Mouse (Mus musculus) hematopoietic stem cell, adult 5-6 weeks (primary cell): Measurements from ENCODE around the gene Scaper. TPM values are rescaled to one million over a fixed set of nuclear protein-coding genes. Genes with fewer than 3 reads are reported as not detected.

ENCODE experiments used
- ATAC-seq, 2 experiments: fragments of 125-278 bp in 1 of 2; replicated peaks in 1 of 2; 2 replicates each; pipeline ENCODE4 v1.8.0; 2016 to 2017; ENCODE audit warnings: inconsistent platforms in 2 of 2, mild to moderate bottlenecking in 2 of 2, moderate number of reproducible peaks in 2 of 2, low read depth in 1 of 2, moderate TSS enrichment in 1 of 2; ENCODE audit not compliant: low FRiP score in 2 of 2, poor library complexity in 2 of 2, severe bottlenecking in 2 of 2, insufficient read depth in 1 of 2, low TSS enrichment in 1 of 2
- total RNA-seq: library from RNA; stranded (forward); fragments of 172-1452, 232-1000 nt; gene quantifications from 2 replicates; pipeline ENCODE4 v1.2.3, GENCODE M21; 2017

Scaper gene
- total RNA-seq, 1 experiment from 2014 or later = 26.5 TPM

DNA sequence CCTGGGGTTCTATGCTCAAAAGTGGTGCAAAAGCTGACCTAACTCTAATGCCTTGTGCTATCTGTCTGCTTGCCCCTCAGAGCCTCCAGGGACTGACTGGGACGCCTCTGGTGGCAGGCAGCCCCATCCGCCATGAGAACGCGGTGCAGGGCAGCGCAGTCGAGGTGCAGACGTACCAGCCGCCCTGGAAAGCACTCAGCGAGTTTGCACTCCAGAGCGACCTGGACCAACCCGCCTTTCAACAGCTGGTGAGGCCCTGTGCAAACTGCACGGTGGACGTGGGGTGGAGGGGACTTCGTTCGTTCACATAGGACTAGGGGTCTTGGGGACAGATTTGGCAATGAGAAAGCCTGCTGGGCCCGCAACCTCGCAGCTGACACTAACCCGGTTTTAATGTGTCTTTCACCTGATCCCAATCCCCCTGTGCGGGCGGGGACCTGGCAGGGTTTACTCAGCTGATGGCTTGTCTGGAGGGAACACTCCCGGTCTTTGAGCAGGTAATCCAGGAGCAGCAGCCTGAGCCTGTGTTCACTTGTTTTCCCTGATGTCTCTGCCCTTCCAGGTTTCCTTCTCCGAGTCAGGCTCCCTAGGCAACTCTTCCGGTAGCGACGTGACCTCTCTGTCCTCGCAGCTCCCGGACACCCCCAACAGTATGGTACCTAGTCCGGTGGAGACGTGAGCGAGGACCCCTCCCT lies 392.9 kb downstream of the Scaper start:
- no peak for ATAC-seq

DNA sequence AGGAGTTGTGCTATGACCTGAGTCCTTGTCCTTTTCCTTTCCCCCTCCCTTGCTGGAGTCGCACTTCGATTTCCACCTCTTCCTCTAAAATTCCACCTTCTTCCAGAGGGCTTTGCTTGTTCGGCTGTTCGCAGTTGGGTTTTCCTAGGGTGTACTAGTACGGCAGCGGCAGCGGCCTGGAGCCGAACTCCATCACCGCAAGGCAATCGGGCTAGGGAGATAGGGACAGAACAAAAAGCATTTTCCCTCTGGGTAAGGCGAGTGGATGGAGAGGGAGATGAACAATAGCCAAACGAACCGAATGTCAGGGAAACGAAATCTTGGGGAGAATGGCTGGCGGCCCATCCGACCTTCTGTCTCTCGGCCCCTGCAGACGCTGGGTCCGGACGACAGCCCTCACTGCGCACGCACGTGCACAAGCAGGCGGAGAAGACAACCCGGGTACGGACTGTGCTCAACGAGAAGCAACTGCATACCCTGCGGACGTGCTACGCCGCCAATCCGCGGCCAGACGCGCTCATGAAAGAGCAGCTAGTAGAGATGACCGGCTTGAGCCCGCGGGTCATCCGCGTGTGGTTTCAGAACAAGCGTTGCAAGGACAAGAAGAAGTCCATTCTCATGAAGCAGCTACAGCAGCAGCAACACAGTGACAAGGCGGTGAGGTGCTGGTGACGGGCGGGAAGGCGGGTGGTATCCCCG lies 394.1 kb downstream of the Scaper start:
- ATAC-seq = peak in 1 of 2 experiments; percentile 1; a peak in 1 of 4 replicates

DNA sequence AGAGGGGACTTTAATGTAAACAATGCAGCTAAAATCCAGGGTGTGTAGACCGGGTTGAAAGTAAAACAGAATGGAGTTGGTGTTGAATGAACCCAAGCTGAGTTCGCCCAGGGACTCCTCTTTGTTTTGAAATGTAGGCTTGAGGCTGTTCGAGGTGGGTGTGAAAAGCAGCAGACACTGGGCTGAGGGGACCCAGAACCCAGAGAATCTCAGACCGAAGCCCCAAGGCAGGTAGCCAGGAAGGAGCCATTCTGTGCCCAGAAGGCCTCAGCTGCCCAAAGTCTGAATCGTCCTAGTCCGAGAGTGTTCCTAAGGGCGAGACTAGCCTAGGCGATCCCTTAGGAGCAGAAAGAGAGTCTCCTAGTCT lies 394.6 kb downstream of the Scaper start:
- no peak for ATAC-seq

DNA sequence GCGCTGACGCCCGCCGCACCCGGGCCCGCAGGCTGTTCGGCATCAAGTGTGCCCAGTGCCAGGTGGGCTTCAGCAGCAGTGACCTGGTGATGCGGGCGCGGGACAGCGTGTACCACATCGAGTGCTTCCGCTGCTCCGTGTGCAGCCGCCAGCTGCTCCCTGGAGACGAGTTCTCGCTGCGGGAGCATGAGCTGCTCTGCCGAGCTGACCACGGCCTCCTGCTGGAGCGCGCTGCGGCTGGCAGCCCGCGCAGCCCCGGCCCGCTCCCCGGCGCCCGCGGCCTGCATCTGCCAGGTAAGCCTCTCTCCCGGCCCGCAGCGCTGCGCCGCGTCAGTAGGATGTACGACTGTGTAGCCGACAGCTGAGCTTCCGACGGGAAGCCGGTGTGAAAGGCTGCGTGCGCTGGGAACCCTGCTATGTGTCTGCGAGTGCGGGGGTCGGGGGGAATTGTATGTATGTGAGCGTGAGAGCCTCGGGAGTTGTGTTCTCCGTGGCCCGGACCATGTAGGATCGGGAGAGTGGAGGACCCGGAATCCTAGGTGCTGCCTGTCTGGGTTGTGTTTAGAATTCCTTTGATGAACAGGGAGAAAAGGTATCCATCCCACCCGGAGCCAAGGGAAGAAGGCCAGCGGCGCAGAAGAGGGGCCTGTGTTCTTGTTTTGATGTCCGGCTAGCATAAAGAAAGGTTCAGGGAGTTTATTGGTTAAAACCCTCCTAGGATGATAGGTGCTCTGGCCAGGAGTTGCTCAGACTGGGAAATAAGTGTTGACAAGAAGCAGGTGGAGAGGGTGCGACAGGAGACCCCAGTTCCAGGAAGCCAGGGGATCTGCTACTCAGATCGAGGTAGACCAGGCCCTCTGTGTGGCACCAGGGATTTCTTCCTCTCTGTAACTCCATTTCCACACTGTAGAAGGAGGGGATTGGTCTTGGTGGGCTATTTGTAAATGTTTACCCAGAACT lies 395.3 kb downstream of the Scaper start:
- ATAC-seq = no peak

DNA sequence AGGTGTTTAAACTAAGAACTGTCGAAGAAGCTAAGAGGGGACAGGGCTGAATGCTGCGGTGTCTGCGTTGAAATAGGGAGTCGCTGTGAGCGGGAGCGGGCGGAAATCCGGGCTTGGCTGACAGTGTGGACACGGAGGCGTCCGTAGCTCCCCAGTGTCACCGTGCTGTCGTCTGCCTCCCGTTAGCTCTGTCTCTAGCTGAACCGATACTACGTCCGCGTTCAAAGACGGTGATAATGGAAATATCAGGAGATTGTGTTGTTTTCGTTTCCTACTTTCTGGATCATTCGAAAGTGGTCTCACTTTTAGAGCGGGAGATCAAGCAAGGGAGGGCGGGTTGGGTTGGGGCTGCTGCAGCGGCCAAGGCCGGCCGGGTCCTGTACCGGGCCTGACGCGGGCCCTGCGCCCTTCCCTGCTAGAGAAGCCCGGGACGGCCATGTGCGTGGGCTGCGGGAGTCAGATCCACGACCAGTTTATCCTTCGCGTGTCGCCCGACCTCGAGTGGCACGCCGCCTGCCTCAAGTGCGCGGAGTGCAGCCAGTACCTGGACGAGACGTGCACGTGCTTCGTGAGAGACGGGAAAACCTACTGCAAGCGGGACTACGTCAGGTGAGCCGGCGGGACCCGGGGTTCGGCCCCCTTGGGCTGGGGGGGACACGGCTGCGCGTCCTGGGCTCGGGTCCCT lies 396.1 kb downstream of the Scaper start:
- no peak for ATAC-seq

DNA sequence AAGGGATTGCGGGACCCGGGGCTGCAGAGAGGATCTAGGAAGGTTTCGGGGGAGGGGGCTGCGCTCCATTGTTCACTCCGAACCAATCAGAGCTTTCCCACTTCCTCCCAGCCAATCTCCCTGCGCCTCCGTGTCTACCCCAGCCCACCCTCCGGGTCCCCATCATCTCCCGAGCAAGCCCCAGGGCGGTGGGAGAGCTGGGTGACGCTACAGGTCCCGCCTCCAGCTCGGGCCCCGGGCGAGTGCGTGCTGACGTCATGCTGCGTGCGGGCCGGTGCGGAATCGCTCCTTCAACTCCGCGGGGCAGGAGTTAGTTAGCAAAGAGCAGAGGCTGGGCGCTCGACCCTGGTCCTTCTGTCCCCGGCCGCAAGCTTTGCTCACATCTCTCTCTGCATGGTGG lies 397.0 kb downstream of the Scaper start:
- peak in 1 of 2 experiments; percentile 29; a peak in 1 of 4 replicates for ATAC-seq

DNA sequence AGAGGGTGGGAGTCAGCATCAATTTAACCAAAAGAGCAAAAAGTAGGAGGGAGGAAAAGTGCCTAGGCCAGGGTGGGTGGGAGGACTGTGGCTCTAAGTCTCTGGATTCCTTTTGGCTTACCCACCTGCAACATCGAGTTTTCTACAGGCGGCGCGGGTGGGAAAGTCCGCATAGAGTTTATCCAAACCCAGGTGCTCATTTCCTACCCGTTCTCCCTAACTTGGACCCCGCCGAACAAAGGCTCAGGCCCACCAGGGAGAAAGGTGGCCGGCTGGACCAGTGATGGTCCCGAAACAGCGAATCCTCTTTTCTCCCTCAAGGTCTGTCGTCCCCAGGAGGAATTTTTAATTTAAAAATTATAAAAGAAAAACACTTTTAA lies 397.5 kb downstream of the Scaper start:
- ATAC-seq = no peak

DNA sequence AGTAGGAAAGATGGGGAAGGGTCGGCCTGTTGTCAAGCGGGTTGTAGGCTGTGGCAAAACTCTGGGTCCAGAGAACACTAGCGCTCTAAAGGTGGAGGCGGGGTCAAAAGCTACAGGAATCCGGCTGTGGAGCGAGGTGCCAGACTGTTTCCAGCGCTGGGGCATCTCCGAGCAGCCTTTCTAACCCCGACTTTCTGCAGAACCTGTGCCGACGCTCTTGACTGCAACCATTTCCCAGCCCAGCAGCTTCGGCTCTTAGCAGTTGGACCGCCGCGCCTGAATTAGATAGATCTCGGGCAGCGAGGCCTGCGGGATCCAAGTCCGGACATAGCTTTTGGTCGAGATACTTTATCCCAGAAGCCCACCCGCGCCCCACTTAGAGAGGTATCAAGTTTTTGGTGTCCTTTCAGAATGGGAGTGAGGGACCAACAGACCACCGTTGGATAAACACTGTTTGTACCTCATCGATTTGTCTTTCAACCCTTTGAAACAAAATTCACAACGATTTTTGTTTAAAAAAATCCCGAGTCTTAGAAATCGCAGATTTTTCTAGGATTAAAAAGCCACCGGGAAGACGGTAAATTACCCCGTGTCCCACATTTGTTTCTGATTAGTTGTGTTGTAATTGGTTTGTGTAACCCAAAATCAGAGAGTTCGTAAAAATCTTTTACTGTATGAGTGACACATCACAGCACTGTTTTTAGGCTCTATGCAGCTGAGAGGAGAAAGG lies 398.1 kb downstream of the Scaper start:
- ATAC-seq = no peak

DNA sequence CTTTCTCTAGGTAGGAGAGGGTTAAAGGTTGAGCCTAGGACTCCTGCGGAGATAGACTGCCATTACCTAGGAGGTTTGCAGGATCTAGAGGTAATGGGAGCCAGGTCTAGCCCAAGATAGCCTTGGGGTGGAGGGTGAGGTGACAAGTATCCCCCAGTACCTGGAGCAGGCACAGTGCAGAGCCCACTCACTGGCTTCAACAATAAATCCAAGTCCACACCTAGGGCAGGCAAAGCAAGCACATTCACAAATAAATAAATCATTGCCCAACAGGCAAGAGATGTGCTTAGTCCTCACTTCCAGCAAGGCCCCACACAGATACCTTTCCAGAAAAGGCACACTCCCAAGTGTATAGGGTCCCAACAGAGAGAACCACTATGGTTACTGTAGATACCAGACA lies 398.9 kb downstream of the Scaper start:
- ATAC-seq = no peak

DNA sequence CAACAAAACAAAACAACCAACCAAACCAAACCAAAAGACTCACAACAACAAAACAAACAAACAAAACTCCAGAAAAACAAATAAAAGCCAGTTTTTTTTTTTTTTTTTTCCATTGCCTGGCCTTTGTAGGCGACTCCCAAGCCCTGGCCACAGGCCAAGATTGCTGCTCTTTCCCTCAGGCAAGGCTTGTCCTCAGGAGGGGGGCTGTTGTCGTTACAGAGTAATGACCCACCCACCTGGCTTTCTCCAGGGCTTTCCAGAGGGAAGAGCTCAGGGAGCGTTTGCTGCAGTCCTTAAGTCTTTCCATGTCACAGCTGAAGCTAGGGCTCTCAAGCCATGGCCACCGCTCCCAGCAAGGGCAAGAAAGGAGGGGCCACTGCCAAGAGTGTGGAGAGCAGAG lies 399.5 kb downstream of the Scaper start, which contains the start of gene Isl2:
Isl2 (plus strand) TSS at position 296 of the 400 bp plus-strand sequence.
- no peak for ATAC-seq

DNA sequence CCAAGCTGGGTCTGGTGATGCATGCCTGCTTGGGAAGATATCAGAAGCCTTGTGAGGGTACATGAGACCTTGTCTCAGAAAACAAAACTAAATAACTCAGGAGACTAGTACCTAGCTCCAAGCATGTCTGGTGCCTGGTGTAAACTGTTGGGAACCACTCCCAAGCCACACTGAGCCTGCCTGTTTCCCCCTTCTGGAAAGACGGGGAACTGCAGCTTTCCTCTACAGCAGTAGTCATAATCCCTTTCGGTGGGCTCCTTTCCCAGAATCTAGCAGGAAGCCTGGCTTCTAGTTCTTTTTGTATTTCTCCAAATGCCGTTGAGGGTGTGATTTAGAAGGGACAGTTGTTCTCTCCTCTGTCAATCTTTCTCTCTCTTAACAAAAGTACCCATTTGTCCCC lies 402.0 kb downstream of the Scaper start:
- ATAC-seq = no peak

DNA sequence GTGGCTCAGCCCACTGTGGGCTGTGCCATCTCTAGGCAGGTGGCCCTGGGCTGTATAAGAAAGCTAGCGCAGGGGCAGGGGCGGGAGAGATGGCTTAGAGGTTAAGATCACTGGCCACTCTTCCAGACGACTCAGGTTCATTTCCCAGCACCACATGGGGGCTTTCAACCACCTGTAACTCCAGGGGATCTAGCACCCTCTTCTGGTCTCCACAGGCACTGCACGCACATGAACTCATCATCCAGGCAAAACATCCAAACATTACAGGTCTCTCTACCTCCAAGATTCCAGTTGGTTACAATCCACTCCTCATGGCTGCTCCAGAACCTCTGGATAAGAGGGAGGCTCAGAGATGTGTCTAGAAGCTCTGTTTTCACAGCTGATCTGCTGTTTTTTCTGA lies 412.2 kb downstream of the Scaper start:
- ATAC-seq = peak; percentile 12 to 29; a peak in 1 of 4 replicates

DNA sequence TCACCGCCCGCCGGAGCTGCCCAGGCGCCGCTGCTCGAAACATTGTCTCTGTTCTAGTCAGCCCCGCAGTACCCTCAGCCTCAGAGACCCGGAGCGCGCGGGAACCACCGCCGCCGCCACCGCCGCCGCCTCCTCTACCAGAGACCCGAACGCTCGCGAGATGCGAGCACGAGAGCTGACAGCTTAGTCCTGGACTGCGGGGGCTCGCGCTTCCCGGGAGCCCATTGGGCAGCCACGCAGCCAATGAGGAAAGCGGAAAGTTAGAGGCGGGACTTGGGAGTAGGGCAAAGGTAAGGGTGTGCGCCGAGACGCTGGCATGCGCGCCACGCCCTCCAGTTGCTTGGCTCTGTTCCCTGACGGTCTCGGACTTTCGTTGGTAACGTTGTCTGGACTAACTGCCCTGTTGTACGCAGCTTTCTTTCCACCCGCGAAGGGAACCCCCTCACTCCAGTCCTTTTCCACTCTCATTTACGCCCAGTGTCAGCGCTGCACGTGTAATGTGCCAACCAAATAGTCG lies 425.8 kb downstream of the Scaper start, which contains the start of gene Etfa:
Etfa (minus strand) TSS at position 217 of the 517 bp plus-strand sequence.
- peak; percentile 99 for ATAC-seq

DNA sequence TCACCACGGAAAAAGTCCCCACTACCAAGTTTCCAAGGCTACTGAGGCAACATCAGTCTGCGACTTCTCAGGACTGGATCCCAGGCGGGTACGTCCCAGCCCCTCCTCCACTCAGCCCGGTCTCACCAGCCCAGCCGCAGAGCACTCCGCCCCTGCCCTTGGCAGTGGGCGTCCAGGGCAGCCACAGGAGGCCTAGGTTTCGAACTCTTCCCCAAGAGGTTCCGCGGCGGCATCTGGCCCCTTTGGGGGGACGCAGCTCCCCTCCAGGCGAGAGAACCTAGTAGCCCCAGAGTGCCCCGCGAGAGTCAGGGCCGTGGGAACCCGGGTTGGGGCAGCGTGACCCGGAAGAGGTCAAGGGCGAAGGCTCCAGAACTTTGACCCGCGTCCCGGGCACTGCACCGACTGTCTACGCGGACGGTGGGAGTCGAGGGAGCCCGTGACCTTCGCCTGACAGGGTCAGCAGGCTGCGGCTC lies 426.4 kb downstream of the Scaper start:
- ATAC-seq = peak; percentile 40 to 58; a peak in 3 of 4 replicates

DNA sequence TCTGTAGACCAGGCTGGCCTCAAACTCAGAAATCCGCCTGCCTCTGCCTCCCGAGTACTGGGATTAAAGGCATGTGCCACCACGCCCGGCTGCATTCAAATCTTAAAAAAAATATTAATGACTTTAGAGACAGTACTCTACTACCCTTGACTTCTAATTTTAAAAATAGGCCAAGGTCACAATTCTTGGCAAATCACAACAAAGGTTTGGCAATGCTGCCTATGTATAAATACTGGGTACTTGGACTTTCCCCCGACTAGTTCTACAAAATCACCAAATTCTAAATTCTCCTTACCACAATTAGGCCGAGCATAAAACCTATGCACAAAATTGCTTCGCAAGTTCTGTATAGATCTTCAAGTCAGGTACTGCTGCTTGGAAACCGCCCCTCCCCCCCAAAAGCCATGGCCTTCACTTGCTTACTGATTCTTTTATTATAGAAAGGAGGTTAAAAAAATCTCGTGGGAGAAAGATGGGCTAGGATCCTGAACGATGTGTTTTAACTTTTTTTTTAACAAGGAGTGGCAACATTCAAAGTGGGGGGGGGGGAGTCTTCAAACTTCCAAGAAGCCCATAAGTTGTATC lies 427.2 kb downstream of the Scaper start:
- no peak for ATAC-seq

DNA sequence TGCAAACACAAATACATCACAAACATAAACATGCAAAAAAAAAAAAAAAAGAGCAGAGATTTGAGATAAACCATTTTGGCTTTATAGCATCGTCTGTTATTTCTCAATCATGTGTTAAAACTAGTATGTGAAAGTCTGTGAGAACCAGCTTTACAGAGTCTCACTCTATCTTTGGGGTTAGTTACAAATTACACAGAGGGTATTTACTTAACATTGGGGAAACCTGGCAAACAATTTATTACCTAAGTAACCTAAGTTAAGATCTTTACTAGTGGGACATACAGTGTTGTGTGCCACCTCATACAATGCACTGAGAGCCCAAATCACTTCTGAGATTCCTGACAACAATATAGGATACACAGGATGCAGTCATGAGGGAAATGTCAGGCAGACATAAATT lies 428.2 kb downstream of the Scaper start:
- no peak for ATAC-seq
